Mouse (Mus musculus) regulatory T cell (primary cell): ENCODE measurements at regions not wholly inside any gene's neighbourhood (a gene's known extent, or its start where the extent isn't known, plus 50 kb on each side); places are given as distances from the start of the nearest gene placed in this dataset.

Source experiments
- in situ Hi-C: fragments of 300-600 bp; cut with MboI, MseI; formaldehyde crosslinking; loops from one replicate; pipeline ENCODE4 v1.15.1; 2025; ENCODE audit warnings: high pct_unique_total_duplicates

- in situ Hi-C loops: no loop called here
These were observed 645.1 kb downstream of the Pdha2 start for GRCm38 (mm10) chr3:140566996-140567517.

- in situ Hi-C loops: no loop called here
These were observed 657.4 kb downstream of the Pdha2 start for GRCm38 (mm10) chr3:140554736-140555135.

GRCm38 (mm10) chr3:140548483-140548882 is 663.7 kb downstream of the Pdha2 start:
- in situ Hi-C loops: no loop called here

GRCm38 (mm10) chr3:140531747-140532502 is 680.2 kb downstream of the Pdha2 start:
- in situ Hi-C loops: no loop called here

- in situ Hi-C loops: no loop called here
These were observed 690.4 kb downstream of the Pdha2 start for GRCm38 (mm10) chr3:140521653-140522278.

GRCm38 (mm10) chr3:140510835-140511234 is 701.3 kb downstream of the Pdha2 start:
- in situ Hi-C loops: no loop called here

- in situ Hi-C loops: no loop called here
These were observed 702.1 kb downstream of the Pdha2 start for GRCm38 (mm10) chr3:140510094-140510493.

- in situ Hi-C loops: loop anchor here (25.0 kb wide), 1 partner anchor 1832 kb away; no protein-coding TSS in a partner anchor
These were observed 718.0 kb downstream of the Pdha2 start for GRCm38 (mm10) chr3:140494134-140494533.

- in situ Hi-C loops: loop anchor here (25.0 kb wide), 1 partner anchor 1815 kb away; no protein-coding TSS in a partner anchor
These were observed 734.4 kb downstream of the Pdha2 start for GRCm38 (mm10) chr3:140477670-140478208.

- in situ Hi-C loops: loop anchor here (25.0 kb wide), 1 partner anchor 1814 kb away; no protein-coding TSS in a partner anchor
These were observed 735.6 kb downstream of the Pdha2 start for GRCm38 (mm10) chr3:140476534-140476933.

GRCm38 (mm10) chr3:140452513-140452912 is 759.6 kb downstream of the Pdha2 start:
- in situ Hi-C loops: no loop called here

- in situ Hi-C loops: no loop called here
These were observed 761.0 kb downstream of the Pdha2 start for GRCm38 (mm10) chr3:140451148-140451547.

- in situ Hi-C loops: no loop called here
These were observed 802.9 kb downstream of the Pdha2 start for GRCm38 (mm10) chr3:140409239-140409638.
